Mouse (Mus musculus) limb, embryonic 11.5 days (tissue): Measurements from ENCODE around the gene Rgp1. TPM values are rescaled to one million over a fixed set of nuclear protein-coding genes. Genes with fewer than 3 reads are reported as not detected.

Experiments
- ATAC-seq: fragments of 200-750 bp; cut with Nextera tagmentation; 2 replicates; pipeline ENCODE4 v1.8.0; 2017; ENCODE audit warnings: low read depth; ENCODE audit not compliant: insufficient number of reproducible peaks, low FRiP score, low TSS enrichment
- DNase-seq: peaks from one replicate; pipeline ENCODE4 v3.0.0-alpha.2; 2015; ENCODE audit warnings: low spot score
- H3K27ac ChIP-seq: fragments of 300-500 bp; sonication (generic); replicated peaks from 2 replicates; pipeline ENCODE4 v1.5.1; 2014; ENCODE audit warnings: low read depth, mild to moderate bottlenecking, low read length
- H3K27me3 ChIP-seq: fragments of 300-500 bp; sonication (generic); 2 replicates; pipeline ENCODE4 v1.6.1; 2014; ENCODE audit warnings: mild to moderate bottlenecking, low read length, mixed read lengths; ENCODE audit not compliant: control insufficient read depth, insufficient read depth
- H3K36me3 ChIP-seq: fragments of 300-500 bp; sonication (generic); 2 replicates; pipeline ENCODE4 v1.6.1; 2014; ENCODE audit warnings: mild to moderate bottlenecking, low read length, moderate library complexity, mixed read lengths; ENCODE audit not compliant: control insufficient read depth, insufficient read depth
- H3K4me1 ChIP-seq: fragments of 300-500 bp; sonication (generic); 2 replicates; pipeline ENCODE4 v1.6.1; 2014; ENCODE audit warnings: low read length, mixed read lengths; ENCODE audit not compliant: control insufficient read depth, insufficient read depth
- H3K4me2 ChIP-seq: fragments of 300-500 bp; sonication (generic); 2 replicates; pipeline ENCODE4 v1.6.1; 2014; ENCODE audit warnings: low read depth, mild to moderate bottlenecking, moderate library complexity; ENCODE audit not compliant: severe bottlenecking
- H3K4me3 ChIP-seq: fragments of 300-500 bp; sonication (generic); 2 replicates; pipeline ENCODE4 v1.5.1; 2014; ENCODE audit warnings: low read depth, low read length
- H3K9ac ChIP-seq: fragments of 300-500 bp; sonication (generic); 2 replicates; pipeline ENCODE4 v1.6.1; 2014; ENCODE audit warnings: mild to moderate bottlenecking, low read length
- H3K9me3 ChIP-seq: fragments of 300-500 bp; sonication (generic); 2 replicates; pipeline ENCODE4 v1.6.1; 2016; ENCODE audit warnings: low read length; ENCODE audit not compliant: control insufficient read depth
- WGBS: fragments of 180-500 bp; shearing (Covaris S2); extraction: QIAGEN DNeasy Blood & Tissue Kit; methylation state at CpG from one replicate; pipeline ENCODE4 v1.1.7; 2014; 5-methylcytosine and 5-hydroxymethylcytosine counted together
- polyA plus RNA-seq: library from polyadenylated mRNA; unstranded; fragments of >200 nt; fragmentation: Nextera tagmentation; extraction: Ambion mirVana; gene quantifications from 2 replicates; pipeline ENCODE4 v1.2.1, GENCODE M21; 2014

The Rgp1 gene
- polyA plus RNA-seq, 1 experiment from 2014 or later: 32.6 TPM

GRCm38 (mm10) chr4:43567140-43567539, 11.4 kb upstream of the Rgp1 start:
- H3K4me2 ChIP-seq: no peak overlapping the region
- no peaks in the 10 kb centered on the region for H3K4me1 ChIP-seq
- peaks cover 24% of the 10 kb centered on the region for H3K36me3 ChIP-seq
- no peaks in the 10 kb centered on the region for H3K27me3 ChIP-seq
- no peak for DNase-seq
- ATAC-seq: no peak
- no peak overlapping the region for H3K4me3 ChIP-seq
- 92% methylated on average over 9 of the region's 9 CpGs for WGBS
- H3K9ac ChIP-seq: no peak overlapping the region
- H3K9me3 ChIP-seq: no peaks in the 10 kb centered on the region
- H3K27ac ChIP-seq: no peak overlapping the region

DNA sequence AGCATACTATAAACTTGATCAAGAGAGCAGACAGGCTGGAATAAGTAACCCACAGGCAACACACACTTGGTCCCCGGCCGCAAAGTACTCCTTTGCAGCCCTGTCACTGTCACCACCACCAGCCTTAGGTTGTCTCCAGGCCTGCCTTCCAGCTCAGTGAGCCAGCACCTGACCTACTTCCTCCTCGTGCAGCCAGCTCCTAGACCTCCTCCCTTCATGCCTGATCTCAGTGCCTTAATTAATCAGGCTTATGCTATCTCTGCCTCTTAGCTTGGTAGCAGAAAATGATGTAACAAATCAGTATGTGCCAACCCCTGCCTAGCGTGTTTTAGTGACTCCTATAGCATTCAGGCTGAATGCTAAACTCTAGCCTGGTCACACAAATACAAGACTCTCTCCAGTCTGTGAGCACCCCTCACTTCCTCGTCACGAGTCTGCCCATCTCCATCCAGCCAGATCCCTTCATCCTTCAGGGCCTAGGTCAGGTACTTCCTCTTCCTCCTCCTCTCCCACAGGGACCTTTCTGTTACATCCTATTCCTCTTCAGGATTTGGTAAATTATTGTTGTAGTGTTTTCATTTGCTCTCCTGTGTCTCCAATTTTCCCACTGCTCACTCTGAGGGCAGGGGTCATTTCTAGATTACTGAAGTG, 7.0 kb upstream of the Rgp1 start:
- Histone ChIP-seq H3K4me1 (no peaks in the 10 kb centered on the region), H3K9me3 (no peaks in the 10 kb centered on the region), H3K27ac (no peak overlapping the region), H3K4me2 (no peak overlapping the region), H3K4me3 (no peak overlapping the region), H3K36me3 (peaks cover 24% of the 10 kb centered on the region), H3K27me3 (no peaks in the 10 kb centered on the region), H3K9ac (no peak overlapping the region)
- 88% methylated on average over 6 of the region's 6 CpGs for whole genome bisulfite sequencing
- ATAC-seq (no peak), DNase-seq (no peak)

GRCm38 (mm10) chr4:43573561-43573960, 5.0 kb upstream of the Rgp1 start:
- 84% methylated on average over 4 of the region's 4 CpGs for WGBS
- Histone ChIP-seq H3K4me2 (no peak overlapping the region), H3K9me3 (no peaks in the 10 kb centered on the region), H3K27me3 (no peaks in the 10 kb centered on the region), H3K36me3 (peaks cover 13% of the 10 kb centered on the region), H3K9ac (no peak overlapping the region), H3K4me1 (peaks cover 7% of the 10 kb centered on the region), H3K4me3 (no peak overlapping the region), H3K27ac (no peak overlapping the region)
- no peak for ATAC-seq
- DNase-seq: no peak

- Histone ChIP-seq H3K9ac (no peak overlapping the region), H3K4me2 (no peak overlapping the region), H3K36me3 (peaks cover 7% of the 10 kb centered on the region), H3K27me3 (no peaks in the 10 kb centered on the region), H3K4me1 (peaks cover 15% of the 10 kb centered on the region), H3K9me3 (no peaks in the 10 kb centered on the region), H3K4me3 (no peak overlapping the region), H3K27ac (no peak overlapping the region)
- WGBS: 74% methylated on average over 2 of the region's 2 CpGs
- ATAC-seq: no peak
- DNase-seq: no peak
These were observed 3.2 kb upstream of the Rgp1 start for GRCm38 (mm10) chr4:43575356-43575755.

GRCm38 (mm10) chr4:43577237-43577881, 1.2 kb upstream of the Rgp1 start:
- H3K4me2 ChIP-seq: peak overlapping the region; percentile 79
- H3K36me3 ChIP-seq: peaks cover 14% of the 10 kb centered on the region
- ATAC-seq: no peak
- peak overlapping the region; percentile 17; the same call in 1 of the 2 replicates for H3K9ac ChIP-seq
- H3K27me3 ChIP-seq: no peaks in the 10 kb centered on the region
- peaks cover 15% of the 10 kb centered on the region for H3K4me1 ChIP-seq
- 48% methylated on average over 8 of the region's 8 CpGs for WGBS
- peak overlapping the region; percentile 80 for H3K4me3 ChIP-seq
- H3K27ac ChIP-seq: no peak overlapping the region
- no peak for DNase-seq
- no peaks in the 10 kb centered on the region for H3K9me3 ChIP-seq

GRCm38 (mm10) chr4:43579256-43579655, 741 bp downstream of the Rgp1 start:
- 10% methylated on average over 10 of the region's 10 CpGs for WGBS
- H3K4me3 ChIP-seq: peak overlapping the region; percentile 80
- H3K36me3 ChIP-seq: peaks cover 18% of the 10 kb centered on the region
- no peaks in the 10 kb centered on the region for H3K27me3 ChIP-seq
- H3K9ac ChIP-seq: peak overlapping the region; percentile 87
- peaks cover 18% of the 10 kb centered on the region for H3K4me1 ChIP-seq
- peak overlapping the region; percentile 79 for H3K4me2 ChIP-seq
- H3K9me3 ChIP-seq: no peaks in the 10 kb centered on the region
- H3K27ac ChIP-seq: no peak overlapping the region
- ATAC-seq: no peak
- DNase-seq: no peak

DNA sequence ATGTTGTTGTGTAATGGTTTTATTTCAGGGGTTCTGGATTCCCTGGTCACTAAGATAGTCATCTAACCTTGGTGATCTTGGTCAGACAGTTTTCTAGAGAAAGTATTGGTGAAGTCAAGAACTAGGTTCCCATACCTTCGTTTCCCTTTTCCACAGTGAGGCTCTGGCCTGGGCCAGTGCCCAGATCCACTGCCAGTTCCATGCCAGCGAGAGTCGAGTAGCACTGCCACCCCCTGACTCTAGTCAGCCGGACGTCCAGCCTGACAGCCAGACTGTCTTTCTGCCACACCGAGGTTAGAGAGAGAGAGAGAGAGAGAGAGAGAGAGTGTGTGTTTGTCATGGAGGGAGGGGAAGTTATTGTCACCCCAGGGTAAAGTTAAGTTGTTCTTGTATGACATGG, 1.2 kb downstream of the Rgp1 start:
- H3K27me3 ChIP-seq: no peaks in the 10 kb centered on the region
- no peak for DNase-seq
- H3K4me3 ChIP-seq: peak overlapping the region; percentile 80
- H3K9ac ChIP-seq: peak overlapping the region; percentile 87; the same call in 1 of the 2 replicates
- 79% methylated on average over 6 of the region's 6 CpGs for WGBS
- peaks cover 21% of the 10 kb centered on the region for H3K4me1 ChIP-seq
- peak overlapping the region; percentile 79 for H3K4me2 ChIP-seq
- ATAC-seq: no peak
- H3K9me3 ChIP-seq: no peaks in the 10 kb centered on the region
- peaks cover 18% of the 10 kb centered on the region for H3K36me3 ChIP-seq
- H3K27ac ChIP-seq: no peak overlapping the region

GRCm38 (mm10) chr4:43580721-43581120, 2.2 kb downstream of the Rgp1 start:
- H3K9ac ChIP-seq: no peak overlapping the region
- H3K9me3 ChIP-seq: no peaks in the 10 kb centered on the region
- no peak overlapping the region for H3K4me2 ChIP-seq
- no peak overlapping the region for H3K4me3 ChIP-seq
- 94% methylated on average over 5 of the region's 5 CpGs for WGBS
- no peaks in the 10 kb centered on the region for H3K27me3 ChIP-seq
- ATAC-seq (no peak), DNase-seq (no peak)
- H3K27ac ChIP-seq: no peak overlapping the region
- peaks cover 21% of the 10 kb centered on the region for H3K4me1 ChIP-seq
- H3K36me3 ChIP-seq: peaks cover 18% of the 10 kb centered on the region
